Mouse (Mus musculus) gastrocnemius, postnatal 25 days (tissue): ENCODE results near the gene Mylpf. TPM values are rescaled to one million over a fixed set of nuclear protein-coding genes. Genes with fewer than 3 reads are reported as not detected.

ENCODE experiments used
- DNase-seq: peaks from one replicate; pipeline ENCODE4 v3.0.0; 2022
- total RNA-seq, 2 experiments: library from RNA; stranded (reverse); gene quantifications; 1 replicate in 1 of 2; 2 replicates in 1 of 2; pipeline ENCODE4 v1.2.3; 2021

Mylpf gene
- total RNA-seq, 2 experiments from 2014 or later: 49,123 to 49,891 TPM

- no peak for DNase-seq
These were observed 50.7 kb downstream of the Mylpf start for GRCm38 (mm10) chr7:127259186-127259905.

DNA sequence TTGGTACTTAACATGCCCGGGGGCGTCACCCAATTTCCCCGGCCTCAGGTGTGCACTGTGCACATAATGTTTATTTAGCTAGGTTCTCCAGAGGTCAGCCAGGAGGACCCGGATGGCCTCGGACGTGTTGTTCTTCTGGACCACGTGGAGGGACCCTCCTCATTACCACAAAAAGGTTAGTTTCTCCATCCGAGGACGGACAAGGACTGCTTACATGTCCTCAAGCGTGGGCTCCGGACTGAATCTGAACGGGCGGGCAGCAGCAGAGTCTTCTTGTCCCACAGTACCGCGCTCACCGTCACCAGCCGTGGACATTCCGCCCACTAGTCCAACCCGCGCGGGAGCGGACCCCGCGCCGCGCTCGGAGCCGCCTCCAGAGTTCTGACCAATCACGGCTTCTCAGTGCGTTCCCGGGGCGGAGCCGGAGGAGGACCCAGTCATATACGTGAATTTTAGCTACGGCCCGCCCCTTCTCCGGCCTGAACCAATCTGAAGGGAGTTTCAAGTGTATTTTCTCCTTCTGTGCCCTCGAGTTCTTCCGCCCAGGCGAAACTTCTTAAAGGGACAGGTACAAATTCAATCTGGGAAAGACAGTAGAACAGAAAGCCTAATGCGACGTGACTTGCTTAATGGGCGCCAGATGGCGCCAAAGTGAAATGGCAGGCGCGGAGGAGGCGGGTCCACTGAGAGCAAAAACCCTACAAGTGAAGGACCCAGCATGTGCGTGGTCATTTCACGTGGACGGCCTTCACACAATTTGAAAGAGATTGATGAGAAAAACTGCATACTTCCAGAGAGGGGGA lies 51.8 kb downstream of the Mylpf start, which contains the start of gene Dctpp1:
Gene Dctpp1, minus strand, starts transcription at position 401 of the 803 bp plus-strand sequence.
- peak; percentile 98 for DNase-seq

GRCm38 (mm10) chr7:127262218-127262961 lies 53.7 kb downstream of the Mylpf start:
- no peak for DNase-seq

DNA sequence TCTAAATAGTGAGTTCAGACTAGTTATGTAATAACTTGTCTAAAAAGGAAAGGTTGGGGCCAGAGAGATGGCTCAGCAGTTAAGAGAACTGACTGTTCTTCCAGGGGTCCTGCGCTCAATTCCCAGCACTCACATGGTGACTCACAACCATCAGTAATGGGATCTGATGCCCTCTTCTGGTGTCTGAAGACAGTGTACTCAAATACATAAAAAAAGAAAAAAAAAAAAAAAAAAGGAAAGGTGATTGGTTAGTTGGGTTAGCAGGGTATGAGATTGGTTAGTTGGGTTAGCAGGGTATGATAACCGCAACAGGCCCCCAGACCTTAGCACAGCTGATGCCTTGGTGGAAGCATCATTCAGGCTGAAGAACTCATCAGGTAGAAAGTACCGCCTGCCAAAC lies 54.8 kb downstream of the Mylpf start:
- no peak for DNase-seq

Other genes with a start within 250 kb of the Mylpf start
- 10 to 100 TPM; 30.5 to 31.2 TPM for gene Cdipt, start 233.0 kb upstream of the Mylpf start, total RNA-seq
- not detected for gene Cdiptos, start 232.8 kb upstream of the Mylpf start, total RNA-seq
- 10 to 100 TPM; 20.4 to 23.3 TPM for gene Mvp, start 194.3 kb upstream of the Mylpf start, total RNA-seq
- not detected for gene Pagr1b, start 192.4 kb upstream of the Mylpf start, total RNA-seq
- 1 to 10 TPM; 2.4 to 8.7 TPM for gene Pagr1a, start 191.5 kb upstream of the Mylpf start, total RNA-seq
- gene Gm42742, start 187.8 kb upstream of the Mylpf start, total RNA-seq: 10 to 100 TPM; 15.9 to 17.5 TPM
- gene Prrt2, start 187.7 kb upstream of the Mylpf start, total RNA-seq: under 1 TPM; 0.77 to 0.86 TPM
- 10 to 100 TPM; 64.0 to 66.1 TPM for gene Maz, start 181.9 kb upstream of the Mylpf start, total RNA-seq
- gene Kif22, start 166.4 kb upstream of the Mylpf start, total RNA-seq: 1 to 10 TPM; 1.8 to 2.3 TPM
- gene Zg16, start 121.6 kb upstream of the Mylpf start, total RNA-seq: not detected
- under 1 TPM; 0.59 to 0.91 TPM for gene AI467606, start 117.5 kb upstream of the Mylpf start, total RNA-seq
- gene Qprt, start 86.7 kb upstream of the Mylpf start, total RNA-seq: under 1 TPM; 0.43 to 0.51 TPM
- gene Spn, start 71.1 kb upstream of the Mylpf start, total RNA-seq: under 1 TPM; 0.13 to 0.16 TPM
- gene Cd2bp2, start 12.8 kb upstream of the Mylpf start, total RNA-seq: 10 to 100 TPM; 26.2 to 28.2 TPM
- 10 to 100 TPM; 32.8 to 34.1 TPM for gene Tbc1d10b, start 422 bp upstream of the Mylpf start, total RNA-seq
- gene Zfp553, start 24.2 kb downstream of the Mylpf start, total RNA-seq: 1 to 10 TPM; 4.0 to 4.2 TPM
- gene Sept1, start 24.2 kb downstream of the Mylpf start, total RNA-seq: 1 to 10 TPM; 1.5 to 1.7 TPM
- 10 to 100 TPM; 15.8 to 16.8 TPM for gene Zfp771, start 35.4 kb downstream of the Mylpf start, total RNA-seq
- 10 to 100 TPM; 26.5 to 28.7 TPM for gene Dctpp1, start 51.8 kb downstream of the Mylpf start, total RNA-seq
- 10 to 100 TPM; 28.6 to 30.7 TPM for gene Sephs2, start 65.2 kb downstream of the Mylpf start, total RNA-seq
- gene Itgal, start 87.4 kb downstream of the Mylpf start, total RNA-seq: under 1 TPM; 0.26 to 0.40 TPM
- gene Zfp768, start 136.7 kb downstream of the Mylpf start, total RNA-seq: 10 to 100 TPM; 27.0 to 28.4 TPM
- gene Zfp747, start 167.2 kb downstream of the Mylpf start, total RNA-seq: 1 to 10 TPM; 2.9 to 3.0 TPM
- gene 9130019O22Rik, start 178.3 kb downstream of the Mylpf start, total RNA-seq: 1 to 10 TPM; 1.5 TPM
- 1 to 10 TPM; 1.7 to 1.8 TPM for gene E430018J23Rik, start 184.7 kb downstream of the Mylpf start, total RNA-seq
- gene Zfp764, start 197.9 kb downstream of the Mylpf start, total RNA-seq: 1 to 10 TPM; 1.7 TPM
- gene Zfp688, start 213.2 kb downstream of the Mylpf start, total RNA-seq: 1 to 10 TPM; 2.0 to 2.7 TPM
- 1 to 10 TPM in 1 of 2 experiments, under 1 TPM in 1; 0.67 to 1.0 TPM for gene Zfp689, start 240.3 kb downstream of the Mylpf start, total RNA-seq